Mouse (Mus musculus) spleen, adult 18-20 months (tissue): ENCODE data around the gene Bhlhe40.
A peak's percentile ranks its signal among the peaks of the same experiment; 100 is the strongest.

Experiments
- DNase-seq, 2 experiments: peaks; one replicate each; pipeline ENCODE4 v3.0.0; 2022; ENCODE audit warnings: mixed read lengths in 2 of 2

The Bhlhe40 gene

DNA sequence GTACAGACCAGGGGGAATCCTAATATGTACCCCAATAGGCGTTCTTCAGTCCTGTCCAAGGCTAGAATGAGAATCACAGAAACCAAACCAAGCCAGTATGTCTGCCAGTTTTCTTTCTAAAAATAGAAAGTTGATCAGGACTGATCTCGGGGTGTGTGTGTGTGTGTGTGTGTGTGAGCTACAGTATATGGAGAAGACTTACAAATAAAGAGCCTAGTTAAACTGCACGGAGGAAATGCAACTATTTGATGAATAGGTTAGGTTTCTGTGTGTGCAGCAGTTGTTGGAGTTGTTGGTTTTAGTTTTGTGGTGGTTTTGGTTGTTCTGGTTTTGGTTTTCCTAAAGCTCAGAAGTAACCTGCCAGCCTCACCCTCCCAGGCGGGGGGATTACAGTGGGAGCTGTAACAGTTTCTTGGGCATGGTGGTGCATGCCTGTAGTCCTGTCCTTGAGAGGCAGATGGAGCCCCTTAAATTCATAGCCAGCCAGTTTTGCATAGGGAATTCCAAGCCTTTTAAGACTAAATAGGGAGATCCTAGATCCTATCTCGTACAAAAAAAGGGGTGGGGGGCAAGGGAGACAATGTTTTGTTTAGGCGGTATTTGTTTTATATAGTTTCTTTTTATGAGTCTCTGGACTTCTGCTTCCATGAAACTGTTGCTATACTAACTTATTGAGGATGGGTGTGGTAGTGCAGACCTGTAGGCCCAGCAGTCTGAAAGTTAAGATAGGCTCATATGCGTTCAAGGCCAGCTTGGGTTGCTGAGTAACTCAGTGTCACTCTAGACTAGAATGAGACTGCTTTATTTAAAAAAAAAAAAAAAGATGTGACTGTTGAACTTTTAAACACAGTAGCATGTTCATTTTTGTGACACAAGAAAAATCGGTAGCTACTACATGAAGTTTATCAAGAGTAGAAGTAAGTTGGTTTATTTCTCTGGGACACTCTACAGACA lies 3.1 kb downstream of the Bhlhe40 start:
- DNase-seq: no peak

DNA sequence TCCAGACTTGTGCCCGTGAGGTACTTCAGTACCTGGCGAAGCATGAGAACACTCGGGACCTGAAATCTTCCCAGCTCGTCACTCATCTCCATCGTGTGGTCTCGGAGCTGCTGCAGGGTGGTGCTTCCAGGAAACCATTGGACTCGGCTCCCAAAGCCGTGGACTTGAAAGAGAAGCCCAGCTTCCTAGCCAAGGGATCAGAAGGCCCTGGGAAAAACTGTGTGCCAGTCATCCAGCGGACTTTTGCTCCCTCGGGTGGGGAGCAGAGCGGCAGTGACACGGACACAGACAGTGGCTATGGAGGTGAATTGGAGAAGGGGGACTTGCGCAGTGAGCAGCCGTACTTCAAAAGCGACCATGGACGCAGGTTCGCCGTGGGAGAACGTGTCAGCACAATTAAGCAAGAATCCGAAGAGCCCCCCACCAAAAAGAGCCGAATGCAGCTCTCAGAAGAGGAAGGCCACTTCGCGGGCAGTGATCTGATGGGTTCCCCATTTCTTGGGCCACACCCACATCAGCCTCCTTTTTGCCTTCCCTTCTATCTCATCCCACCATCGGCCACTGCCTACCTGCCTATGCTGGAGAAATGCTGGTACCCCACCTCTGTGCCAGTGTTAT lies 4.2 kb downstream of the Bhlhe40 start:
- no peak for DNase-seq

DNA sequence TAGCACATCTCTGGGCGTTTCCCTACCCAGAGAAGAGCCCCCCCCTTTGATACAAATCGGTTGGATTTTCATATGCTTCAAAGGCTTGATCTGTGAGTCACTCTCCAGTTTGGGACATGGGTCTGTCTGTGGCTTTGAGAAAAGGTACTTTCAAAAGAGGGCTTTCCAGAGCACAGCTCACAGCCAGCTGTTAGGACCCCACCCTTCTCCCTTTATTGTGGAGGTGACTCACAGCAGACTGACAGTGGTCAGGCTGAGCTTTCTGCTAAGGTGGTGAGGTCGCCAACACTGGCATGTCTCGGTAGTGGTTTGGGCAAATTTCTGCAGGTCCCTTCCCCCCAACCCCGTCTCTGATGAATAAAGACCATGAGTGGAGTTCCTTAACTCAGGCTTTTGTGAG lies 5.2 kb downstream of the Bhlhe40 start:
- DNase-seq: no peak

DNA sequence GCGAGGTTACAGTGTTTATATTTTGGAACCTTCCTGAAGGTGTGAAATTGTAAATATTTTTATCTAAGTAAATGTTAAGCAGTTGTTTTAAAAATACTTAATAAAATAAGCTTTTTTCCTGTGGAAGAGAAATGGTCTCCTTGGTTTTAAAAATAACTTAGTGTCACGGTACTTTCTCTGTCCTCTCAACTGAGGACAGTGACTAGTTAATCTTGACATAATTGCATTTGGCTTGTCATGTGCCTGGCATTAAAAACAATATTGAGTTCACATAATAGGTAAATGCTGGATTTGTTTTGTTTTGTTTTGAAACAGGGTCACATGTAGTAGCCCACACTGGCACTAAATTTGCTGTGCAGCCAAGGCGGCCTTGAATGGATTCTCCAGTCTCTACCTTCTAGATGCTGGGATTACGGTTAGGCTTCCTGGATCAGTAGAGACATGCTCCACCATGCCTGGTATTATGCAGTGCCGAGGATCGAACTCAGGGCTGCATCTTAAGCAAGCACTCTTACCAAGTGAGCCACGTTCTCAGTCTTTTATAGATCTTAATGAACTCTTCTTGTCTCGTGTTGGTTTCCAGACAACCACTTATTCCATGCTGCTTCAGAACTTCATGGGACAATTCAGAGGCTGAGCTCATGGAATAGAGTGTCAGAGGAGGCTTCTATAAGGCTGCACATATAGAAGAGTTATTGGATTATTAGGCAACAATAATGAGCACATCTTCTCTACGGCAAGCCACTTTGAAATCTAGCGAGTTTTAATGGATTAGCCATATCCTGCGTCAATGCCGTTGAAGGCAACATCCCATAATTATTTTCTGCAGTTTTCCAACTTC lies 6.4 kb downstream of the Bhlhe40 start:
- no peak for DNase-seq

DNA sequence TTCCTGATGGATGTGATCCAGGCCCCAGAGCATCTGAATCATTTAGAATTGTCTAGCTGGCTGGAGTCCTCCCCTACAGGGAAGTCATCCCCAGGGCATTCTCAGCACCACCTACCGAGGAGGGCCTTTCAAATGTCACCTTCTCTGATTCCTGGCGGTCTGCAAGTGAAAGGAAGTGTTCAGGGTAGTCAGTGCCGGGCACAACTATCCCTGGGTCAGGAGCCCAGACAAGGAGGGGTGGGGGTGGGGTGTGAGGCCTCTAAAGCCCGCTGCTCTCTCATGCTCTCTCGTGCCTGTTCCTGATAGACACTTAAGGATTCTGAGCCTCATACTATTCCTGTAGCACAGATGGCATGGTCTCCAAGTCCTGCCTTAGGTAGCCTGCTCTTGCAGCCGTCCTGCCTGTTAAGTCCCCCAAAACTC lies 7.2 kb downstream of the Bhlhe40 start:
- no peak for DNase-seq

DNA sequence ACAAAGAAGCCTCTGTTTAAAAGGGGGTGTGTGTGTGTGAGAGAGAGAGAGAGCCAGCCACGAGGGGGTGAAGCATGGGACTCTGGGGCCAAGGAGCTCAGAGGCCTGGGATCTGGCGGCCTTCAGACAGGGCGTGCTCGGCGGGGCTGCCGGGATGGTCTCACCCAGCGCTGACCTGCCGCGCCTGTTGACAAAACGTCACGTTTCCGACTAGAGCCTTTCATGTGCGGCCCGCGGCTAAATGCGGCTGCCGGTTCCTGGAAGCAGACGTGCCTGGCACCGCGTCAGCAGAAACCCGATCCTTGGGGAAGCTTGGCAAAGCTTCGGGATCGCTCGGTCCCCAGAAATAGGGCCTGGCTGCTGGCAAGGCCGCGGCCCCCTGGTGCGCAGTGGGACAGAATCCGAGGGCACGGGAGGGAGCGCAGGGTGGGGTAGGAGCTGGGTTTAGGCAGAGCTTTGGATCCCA lies 7.9 kb downstream of the Bhlhe40 start:
- DNase-seq: peak; percentile 27

DNA sequence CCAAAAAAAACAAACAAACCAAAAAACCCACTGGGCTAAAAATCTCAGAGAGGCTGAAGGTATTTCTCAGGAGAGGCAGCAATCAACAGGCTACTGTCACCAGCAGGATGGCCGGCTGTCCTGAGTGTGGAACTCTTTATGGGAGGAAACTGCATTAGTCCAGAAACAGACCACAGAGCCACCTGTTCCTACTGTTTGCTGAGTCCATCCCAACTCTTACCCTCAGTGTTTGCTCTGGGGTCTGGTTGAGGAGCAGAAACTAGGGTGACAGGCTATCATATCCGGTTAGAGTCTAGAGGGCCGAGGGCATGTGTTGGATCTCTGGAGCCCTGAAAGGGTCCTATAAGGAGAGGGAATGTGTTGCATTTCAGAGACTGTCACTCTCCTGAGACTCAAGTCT lies 9.8 kb downstream of the Bhlhe40 start:
- DNase-seq: no peak

DNA sequence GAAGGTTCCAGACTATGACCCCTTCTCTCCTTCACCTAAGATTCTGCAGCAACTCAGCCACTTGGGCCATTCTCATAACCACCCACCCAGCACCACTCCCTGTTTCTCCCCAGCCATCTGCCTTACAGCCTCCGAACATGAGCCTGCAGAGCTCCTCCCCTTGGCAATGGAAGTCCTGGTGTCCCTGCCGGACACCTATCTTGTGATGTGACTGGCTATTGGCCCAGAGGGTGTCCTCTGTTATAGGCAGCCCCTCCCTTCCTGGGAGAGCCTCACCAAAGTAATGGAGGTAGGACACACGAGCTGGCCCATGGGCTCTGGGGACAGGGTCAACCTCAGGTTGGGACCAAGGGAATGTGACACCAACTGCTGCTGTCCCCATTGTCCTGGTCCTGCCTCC lies 10.4 kb downstream of the Bhlhe40 start:
- DNase-seq: no peak

DNA sequence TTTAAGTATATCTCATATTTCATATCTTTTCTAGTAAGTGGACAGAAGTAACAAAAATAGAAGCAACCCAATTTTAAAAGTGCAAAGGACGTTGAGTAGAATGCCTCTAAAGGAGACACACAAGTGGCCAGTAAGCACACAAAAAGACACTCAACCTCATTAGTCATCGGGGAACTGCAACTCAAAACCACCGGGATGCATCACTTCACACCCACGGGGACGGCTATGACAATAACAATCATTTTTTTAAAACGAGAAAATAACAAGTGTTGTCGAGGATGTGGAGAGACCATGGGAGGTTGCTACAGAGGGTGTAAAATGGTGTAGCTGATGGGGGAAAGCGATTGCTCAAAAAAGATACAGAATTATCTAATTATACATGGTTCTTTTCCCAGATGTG lies 11.7 kb downstream of the Bhlhe40 start:
- DNase-seq: no peak

DNA sequence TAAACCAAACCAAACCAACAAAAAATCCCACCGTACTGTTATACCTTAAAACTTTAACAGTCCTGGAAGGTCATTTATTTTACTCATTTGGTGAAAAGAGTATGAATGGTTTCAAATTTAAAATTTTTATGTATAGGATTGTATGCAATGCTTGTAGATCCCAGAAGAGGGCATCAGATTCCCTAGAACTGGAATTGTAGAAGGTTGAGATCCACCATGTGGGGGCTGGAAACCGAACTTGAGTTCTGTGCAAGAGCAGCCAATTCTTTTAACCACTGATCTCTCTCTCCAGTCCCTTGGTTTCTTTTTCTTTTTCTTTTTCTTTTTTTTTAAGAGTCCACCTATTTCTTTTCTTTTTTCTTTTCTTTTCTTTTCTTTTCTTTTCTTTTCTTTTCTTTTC lies 13.8 kb downstream of the Bhlhe40 start:
- DNase-seq: no peak

DNA sequence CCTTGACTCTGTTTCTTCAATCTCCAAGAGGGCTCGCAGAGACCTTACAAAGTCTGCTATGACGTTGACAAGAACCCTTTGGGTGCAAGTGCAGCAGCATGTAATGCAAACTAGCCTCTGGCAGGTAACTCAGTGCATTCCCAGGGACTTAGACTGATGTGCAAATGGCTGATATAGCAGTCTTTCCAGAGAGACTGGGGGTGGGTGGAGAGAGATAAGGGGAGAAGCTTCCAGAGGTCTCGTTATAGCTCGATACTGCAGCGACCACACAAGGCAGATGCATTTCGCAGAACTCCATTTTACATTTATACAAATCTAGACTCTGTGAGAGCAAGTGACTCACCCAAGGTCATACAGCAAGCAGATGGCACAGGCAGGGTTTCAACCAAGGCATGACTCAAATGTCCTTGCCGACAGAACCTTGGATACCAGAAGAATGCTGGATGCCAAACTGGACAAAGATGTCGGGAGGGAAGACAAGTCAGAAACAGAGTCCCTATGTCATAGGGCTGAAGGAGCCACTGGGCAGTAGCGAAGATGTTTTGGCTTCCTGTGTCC lies 16.4 kb downstream of the Bhlhe40 start:
- no peak for DNase-seq

DNA sequence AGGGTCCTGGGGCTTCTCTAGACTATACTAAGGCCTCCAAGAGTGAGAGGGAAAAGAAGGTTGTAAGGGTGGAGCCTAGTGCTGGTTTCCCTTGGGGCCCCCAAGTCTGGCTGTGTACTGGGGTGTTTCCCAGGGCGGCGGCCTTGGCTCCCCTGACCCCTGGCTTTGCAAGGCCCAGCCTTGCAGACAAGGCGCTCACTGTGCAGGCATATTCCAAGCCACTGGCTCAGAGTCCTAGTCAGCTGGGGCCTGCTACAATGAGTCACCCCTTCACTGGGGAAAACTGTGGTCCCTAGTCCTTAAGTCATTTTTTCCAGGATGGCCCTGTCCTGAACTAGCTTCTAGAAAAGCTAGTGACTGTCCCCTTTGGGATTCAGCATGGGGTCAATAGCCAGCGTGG lies 17.3 kb downstream of the Bhlhe40 start:
- DNase-seq: no peak

DNA sequence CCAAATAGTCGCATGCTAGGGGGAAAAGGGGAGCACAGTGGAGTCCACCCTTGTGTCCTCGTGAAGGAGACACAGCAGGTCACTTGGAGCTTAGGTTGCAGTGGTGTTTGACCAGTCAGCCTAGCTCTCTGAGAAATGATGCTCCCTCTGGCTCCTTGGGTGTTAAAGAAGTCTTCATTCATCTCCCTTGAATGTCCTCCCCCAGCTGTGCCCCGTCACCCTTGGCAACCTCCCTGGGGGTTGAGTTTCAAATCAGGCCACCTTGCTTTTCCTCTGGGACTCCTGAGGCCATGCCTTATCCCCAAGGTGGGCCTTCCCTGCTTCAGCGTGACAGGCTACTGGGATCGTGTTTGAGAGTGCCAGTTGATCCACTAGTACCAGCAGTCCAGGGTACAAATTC lies 17.8 kb downstream of the Bhlhe40 start:
- no peak for DNase-seq

DNA sequence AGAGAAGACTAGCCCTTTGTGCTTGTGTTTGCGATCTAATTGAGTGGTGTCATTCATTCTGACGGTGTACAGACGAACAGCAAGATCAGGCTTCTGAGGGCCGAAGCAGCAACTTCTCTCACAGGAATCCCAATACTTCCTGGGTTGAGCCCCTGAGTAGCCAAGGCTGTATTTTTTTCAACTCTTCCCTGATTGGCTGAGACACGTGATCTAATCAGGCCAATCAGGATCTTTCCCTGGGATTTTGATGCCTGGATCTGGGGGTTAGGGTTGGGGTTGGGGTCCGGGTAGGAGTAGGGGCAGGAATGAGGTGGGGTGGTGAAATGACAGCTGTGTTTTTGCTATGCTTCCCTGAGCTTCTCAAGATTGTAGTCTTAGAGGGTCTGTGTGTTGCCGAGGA lies 20.1 kb downstream of the Bhlhe40 start:
- no peak for DNase-seq

DNA sequence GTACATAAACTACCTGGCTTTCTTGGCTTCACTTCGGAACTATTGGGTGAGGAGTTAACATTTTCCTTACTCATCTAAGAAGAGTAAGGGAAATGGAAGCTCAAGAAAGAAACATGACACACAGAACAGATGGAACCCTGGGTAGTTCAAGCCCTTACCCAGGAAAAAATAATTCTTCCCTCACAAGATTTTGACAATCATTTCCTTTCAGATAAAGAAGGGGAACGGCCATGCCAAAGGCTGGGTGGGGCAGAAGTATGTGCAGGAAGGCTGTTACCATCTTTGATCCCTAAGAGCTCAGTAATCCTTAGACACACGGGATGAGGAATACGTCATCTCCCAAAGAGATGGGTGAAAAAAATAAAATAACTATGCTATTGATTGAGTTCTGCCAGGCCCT lies 20.7 kb downstream of the Bhlhe40 start:
- DNase-seq: no peak

DNA sequence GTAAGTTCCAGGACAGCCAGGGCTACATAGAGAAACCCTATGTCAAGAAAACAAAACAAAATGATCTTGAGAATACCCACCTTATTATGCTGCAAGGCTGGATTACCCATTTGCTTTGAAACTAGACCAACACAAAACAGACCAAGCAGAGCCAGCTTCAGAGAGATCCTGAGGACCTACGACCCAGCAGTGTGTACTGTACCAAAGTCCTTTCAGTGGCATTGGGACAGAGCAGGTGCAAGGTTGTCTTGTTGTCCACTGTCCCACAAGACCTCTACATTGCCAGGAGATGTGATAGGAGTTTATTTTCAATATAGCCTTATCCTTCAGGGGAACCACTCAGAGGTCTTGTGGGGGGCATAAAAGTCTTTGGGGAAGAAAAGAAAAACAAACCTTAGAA lies 22.7 kb downstream of the Bhlhe40 start:
- no peak for DNase-seq

DNA sequence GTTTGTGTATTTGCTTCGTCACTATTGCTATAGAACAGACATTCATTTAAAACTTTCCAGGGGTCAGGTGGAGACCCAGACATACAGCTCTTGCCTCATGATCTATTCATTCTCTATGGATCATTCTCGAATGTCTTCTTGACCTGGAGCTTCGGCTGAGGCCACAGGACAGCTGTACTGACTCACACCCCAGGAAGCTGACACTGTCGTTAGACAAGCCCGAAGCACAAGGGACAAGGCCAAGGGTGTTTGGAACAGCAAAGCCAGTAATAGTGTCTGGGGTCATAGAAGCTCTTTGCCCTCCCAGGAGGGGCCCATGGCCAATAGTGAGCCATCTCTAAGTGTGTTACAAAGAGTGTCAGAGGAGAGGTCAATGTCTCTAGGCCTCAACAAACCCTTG lies 24.0 kb downstream of the Bhlhe40 start:
- DNase-seq: no peak

DNA sequence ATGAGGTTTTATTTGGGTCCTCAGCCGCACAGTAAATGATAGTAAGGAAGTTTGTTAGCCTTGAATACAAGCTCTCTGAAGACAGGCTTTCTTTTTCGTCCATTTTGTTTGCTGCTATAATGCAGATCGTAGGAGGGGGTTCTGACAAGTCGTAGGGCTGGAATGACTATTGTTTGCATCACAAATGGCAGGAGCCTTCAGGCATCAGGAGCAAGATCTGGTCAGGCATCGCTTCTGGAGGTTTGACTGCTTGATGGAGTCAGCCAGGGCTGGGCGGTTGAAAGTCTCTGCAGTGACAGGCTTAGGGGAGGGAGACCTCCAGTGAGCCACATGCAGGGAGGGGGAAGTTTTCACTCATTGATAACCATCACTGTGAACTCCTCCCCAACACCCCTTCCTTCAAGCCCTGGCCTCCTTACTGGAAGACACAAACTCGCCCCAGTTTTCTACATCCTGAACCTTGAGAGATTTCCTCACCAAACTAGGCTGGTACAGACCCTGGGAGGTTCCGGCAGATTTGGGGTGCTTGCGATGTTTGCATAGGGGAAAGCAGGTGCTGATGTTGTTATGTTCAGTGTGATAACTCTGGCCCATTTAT lies 25.4 kb downstream of the Bhlhe40 start:
- DNase-seq: no peak

DNA sequence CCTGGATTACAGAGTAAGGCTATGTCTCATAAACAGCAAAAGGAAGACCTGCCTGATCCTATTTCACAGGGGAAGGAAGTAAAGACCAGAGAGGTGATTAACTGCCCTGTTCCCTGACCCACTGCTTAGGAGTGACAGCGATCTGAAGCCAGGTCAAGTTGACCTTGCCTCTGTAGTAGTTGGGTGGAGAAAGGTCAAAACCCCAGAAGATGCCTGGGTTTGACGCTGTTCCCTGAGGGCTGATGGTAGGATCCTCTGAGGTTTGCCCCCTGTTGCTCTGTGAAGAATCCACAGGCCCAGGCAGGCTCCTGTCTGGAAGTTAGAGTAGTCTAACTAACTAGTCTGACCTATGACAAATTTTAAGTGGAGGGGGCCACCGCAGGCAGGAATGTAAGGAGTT lies 26.5 kb downstream of the Bhlhe40 start:
- no peak for DNase-seq

DNA sequence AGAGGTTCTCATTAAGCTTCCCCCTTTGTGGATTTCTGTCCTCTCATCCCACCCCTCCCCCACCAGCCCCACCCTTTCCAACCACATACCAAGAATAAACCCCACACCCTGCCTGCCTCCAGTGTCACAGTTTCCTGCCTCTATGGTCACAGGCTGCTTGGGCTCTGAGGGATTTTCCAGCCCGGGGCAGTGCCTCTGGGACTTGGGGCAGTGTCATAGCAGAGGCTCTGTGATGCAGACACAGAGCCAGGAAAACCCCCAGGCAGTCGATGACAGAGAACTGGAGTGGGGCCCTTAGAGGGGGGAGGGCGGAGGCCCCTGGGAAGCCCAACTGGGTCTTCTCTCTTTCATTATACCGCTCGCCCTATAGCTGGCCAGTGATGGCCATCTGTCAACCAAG lies 27.9 kb downstream of the Bhlhe40 start:
- DNase-seq: no peak

DNA sequence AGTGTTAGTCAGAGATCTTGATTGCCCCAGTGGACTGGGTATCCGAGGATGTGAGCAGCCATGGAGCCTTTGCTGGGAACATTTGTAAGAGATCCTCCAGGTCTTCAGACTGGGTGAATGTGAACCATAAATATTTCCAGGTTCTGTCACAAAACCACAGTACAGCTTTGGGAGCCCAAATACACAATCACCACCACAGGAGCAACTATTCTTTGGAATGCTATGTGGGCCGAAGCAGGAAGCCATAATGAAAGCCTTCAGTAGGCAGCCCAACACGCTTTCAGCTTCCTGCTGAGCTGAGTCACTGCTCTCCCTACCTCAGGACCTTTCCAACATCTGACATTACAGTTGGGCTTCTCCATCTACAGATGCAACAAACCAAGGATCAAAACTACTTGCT lies 32.6 kb downstream of the Bhlhe40 start:
- DNase-seq: no peak

DNA sequence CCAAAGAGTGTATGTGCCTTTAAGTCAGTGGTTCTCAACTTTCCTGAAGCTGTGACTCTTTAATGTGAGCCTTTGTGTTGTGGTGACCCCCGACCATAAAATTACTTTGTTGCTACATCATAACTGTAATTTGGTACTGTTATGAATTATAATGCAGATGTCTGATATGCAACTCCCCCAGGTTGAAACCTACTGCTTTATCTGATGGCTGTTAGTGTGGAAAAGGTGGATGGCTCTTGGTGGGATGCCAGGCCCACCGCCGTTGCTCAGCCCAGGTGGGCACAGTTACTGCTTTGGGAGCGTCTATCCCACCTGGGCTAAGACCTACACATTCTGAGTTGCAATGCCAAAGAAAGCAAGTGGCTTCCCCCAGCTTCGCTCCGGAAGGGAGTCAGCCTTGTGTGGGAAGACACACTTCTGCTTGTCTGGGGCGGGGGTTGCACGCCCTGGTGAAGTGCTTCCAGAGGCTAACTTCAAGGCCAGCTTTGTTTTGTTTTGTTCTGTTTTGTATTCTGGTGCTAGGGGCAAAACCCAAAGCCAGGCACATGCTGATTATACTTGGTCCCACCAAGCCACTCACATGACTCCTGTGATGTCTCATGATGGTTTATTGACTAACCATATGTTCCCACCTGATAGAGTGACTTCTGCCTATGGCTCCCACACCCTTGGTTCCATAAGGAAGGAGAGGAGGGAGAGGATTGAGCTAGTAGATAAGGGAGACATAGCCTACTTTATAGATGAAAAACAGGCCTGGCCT lies 34.7 kb downstream of the Bhlhe40 start:
- no peak for DNase-seq
